Mouse (Mus musculus) gonadal fat pad, adult 2 months (tissue): ENCODE data around the gene Lrrc8d. TPM values are rescaled to one million over a fixed set of nuclear protein-coding genes. Genes with fewer than 3 reads are reported as not detected.

Source experiments
- DNase-seq: peaks from one replicate; pipeline ENCODE4 v3.0.0-alpha.2; 2012; ENCODE audit warnings: low read depth
- polyA plus RNA-seq: library from polyadenylated mRNA; depleted of rRNA; stranded (reverse); fragments of >200 nt; gene quantifications from 2 replicates; pipeline ENCODE4 v1.2.3, GENCODE M21; 2012; rRNA removed

The Lrrc8d gene
- polyA plus RNA-seq: 9.1 and 16.6 TPM in 2 replicates

DNA sequence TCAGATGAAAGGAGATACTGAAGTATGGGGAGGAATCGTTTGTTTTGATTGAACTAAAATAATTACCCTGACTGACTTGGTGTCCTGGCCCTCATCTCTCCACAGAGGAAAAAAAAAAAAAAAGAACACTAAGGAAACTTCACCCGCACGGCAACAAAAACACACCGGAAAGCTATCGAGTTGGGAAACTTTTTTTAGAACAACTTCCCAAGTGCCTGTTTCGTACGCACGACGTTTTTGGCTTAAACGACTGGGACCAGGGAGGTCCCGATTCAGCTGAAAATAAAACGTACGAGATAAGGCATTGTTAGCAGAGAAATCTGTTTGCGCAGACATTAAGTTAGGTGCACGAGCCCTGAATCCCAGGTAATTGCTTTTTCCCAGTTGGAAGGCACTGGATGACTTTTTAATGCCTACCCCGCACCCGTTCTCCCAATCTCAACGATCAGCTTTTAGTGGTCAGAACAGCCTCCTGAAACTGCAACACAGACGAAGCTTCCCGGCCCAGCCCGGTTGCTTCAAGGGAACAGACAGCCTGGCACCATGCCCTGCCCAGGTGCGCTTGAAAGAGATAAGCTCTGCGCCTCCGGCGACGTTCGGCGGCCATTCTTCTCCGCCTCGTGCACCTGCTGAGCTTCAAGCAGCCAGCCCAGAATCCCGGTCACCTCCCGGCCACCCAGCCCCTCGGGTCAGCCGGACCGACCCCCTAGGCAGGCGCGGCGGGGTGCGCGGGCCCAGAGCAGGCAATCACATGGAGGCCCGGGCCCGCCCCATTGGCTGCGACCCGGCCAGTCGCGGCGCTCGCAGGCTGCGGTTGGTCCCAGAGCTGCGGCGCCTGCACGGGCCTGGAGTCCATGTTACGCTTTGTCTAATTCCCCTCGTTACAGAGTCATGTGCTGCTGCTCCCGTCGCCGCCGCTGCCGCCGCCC, at the start of gene Lrrc8d:
Lrrc8d (plus strand) TSS at position 829 of the 929 bp plus-strand sequence.
- DNase-seq: no peak

DNA sequence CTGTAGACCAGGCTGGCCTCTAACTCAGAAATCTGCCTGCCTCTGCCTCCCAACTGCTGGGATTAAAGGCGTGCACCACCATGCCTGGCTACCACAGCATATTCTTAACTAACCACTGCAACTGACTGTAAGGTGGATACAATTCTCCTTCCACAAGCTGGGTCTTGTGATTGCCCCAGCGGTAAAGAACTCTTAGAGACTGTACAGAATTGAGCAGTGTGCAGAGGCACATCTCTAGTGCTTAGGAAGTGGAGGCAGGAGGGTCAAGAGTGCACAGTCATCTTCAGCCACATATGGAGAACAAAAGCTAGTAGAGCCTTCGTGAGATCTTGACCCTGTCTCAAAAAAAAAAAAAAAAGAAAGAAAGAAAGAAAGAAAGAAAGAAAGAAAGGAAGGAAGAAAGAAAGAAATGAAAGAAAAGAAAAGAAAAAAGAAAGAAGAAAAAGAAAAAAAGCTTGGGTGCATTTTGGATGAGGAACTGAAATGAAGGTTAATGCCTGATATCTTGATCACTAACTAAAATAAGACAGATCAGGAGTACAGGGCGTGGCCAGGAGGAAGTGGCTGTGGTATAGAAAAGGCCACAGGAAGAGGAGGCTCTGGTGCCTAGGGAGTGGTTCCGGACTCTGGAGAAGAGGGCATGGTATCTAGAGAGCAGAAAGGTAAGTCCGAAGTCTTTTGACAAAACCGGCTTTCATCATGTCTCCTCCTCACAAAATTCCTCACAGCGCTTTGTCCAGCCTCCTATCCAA, 48.9 kb upstream of the Lrrc8d start:
- no peak for DNase-seq

DNA sequence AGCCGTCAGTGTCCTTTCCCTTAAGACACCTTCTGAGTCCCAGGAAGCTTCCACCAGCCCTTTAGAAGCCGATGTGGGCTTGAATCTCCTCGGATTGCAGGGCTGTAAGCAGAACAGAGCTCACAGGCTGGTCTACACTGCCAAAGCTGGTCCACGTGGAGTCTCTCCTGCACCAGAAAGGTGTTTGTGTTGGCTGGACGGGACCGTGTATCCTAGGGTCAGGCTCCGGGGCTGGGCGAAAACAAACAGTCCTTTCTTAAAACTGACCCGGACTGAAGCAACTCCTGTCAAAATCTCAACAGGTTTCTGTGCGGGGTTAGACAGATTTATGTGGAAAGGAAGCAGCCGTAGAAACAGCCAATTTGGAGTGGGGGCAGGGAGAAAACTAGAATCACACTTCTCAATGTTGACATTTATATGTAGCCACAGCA, 48.2 kb upstream of the Lrrc8d start:
- no peak for DNase-seq

- peak; percentile 4 for DNase-seq
Observed at GRCm38 (mm10) chr5:105654237-105655063, 45.3 kb upstream of the Lrrc8d start.

DNA sequence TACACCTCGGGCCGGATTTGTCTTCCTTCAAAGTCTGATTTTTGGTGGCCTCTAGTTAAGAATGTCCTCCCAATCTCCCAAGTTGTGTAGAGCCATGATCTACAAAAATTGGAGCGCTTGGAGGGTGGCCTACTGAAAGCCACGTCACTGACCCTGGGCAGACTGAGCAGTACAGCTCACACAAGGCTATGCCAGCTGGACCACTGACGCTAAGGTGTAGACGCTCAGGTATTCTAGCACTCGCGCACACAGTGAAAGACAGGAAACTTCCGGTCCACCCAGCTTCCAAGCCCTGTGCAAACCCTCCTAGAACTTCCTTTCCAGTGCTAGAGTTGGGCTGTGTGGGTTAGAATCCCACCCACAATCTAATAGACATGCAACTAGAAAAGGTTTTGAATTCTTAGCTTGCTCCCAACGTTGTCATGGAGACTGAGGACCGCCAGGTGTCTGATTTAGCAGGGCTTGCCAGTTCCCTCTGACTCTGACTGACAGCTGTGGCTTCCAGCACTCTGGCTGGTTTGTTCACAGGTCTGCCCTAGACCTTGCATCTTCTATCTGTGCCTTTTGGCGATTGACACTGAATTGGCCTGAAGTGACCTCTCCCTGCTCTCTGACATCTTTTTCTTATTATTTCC, 44.6 kb upstream of the Lrrc8d start:
- no peak for DNase-seq

DNA sequence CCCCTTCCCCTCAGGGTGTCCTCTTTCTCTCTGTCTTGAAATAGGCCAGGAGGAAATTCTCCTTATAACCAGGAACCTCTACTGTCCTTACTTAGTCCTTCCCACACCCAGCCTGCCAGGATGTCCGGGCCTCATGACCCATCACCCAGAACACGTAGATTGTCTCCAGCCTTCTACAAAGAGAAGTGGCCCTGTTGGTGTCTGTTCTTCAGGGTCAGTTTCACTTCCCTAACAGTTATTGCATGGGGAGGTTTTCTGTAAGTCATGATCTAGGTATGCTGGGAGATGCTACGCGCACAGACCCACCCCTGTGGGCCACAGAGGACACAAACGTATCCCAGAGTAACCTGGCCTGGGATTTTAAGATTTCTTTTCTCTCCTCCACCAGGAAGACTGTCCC, 37.9 kb upstream of the Lrrc8d start:
- no peak for DNase-seq

DNA sequence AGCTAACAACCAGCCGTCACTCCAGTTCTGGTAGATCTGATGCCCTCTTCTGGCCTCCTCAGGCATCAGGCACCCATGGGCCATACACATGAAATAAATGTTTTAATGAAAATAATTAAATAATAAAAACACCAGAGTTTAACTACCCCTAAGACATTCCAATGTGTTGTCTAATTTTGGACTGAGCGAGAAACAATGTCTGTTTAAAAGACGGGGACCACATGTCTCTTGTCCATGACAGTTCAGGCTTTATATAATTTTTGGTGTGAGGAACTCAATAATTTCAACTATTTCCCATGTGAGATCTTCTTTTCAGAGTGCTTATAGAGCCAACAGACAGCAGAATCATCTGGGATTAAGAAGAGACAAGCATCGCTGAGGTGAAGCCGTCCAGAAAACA, 32.8 kb upstream of the Lrrc8d start:
- no peak for DNase-seq

DNA sequence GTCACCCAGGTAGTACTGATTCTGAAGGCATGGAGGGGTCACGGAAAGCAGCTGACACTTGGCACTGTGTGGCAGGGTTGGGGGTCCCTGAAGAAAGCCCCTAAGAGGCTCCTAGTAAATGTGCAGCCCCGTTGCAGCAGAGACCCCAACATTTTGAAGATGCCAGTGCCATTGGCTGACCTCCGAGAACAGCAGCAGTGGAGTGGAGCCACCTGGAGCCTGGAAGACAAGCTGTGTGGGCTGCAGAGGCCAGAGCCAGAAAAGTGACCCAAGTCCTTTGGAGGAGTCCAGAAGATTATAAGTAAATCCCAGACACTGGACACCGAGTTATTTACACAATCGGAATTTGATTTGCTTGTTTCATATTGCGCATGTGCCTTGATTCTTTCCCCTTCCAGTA, 32.4 kb upstream of the Lrrc8d start:
- DNase-seq: no peak

- DNase-seq: no peak
Observed at GRCm38 (mm10) chr5:105669086-105669485, 30.7 kb upstream of the Lrrc8d start.

- no peak for DNase-seq
Observed at GRCm38 (mm10) chr5:105669508-105670353, 30.0 kb upstream of the Lrrc8d start.

- DNase-seq: no peak
Observed at GRCm38 (mm10) chr5:105672332-105672731, 27.4 kb upstream of the Lrrc8d start.

DNA sequence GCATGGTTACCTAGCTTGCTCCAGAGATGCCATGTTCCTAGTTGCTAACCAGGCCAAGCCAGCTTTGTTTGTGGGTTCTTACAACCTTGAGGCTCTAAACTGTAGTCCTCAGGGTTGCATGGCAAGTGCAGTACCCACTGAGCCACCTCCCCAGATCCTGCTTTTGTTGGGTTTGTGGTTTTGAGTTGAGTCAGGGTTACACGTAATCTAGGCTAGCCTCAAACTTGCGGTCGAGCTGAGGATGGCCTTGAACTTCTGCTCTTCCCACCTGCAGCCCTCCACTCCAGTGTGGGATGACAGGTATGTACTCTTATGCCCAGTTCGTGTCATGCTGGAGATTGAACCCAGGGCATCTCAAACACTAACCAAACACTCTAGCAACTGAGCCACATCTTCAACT, 24.3 kb upstream of the Lrrc8d start:
- DNase-seq: no peak

- no peak for DNase-seq
Observed at GRCm38 (mm10) chr5:105677071-105677470, 22.7 kb upstream of the Lrrc8d start.

- no peak for DNase-seq
Observed at GRCm38 (mm10) chr5:105678243-105678642, 21.5 kb upstream of the Lrrc8d start.

GRCm38 (mm10) chr5:105679261-105679660, 20.5 kb upstream of the Lrrc8d start:
- DNase-seq: no peak

DNA sequence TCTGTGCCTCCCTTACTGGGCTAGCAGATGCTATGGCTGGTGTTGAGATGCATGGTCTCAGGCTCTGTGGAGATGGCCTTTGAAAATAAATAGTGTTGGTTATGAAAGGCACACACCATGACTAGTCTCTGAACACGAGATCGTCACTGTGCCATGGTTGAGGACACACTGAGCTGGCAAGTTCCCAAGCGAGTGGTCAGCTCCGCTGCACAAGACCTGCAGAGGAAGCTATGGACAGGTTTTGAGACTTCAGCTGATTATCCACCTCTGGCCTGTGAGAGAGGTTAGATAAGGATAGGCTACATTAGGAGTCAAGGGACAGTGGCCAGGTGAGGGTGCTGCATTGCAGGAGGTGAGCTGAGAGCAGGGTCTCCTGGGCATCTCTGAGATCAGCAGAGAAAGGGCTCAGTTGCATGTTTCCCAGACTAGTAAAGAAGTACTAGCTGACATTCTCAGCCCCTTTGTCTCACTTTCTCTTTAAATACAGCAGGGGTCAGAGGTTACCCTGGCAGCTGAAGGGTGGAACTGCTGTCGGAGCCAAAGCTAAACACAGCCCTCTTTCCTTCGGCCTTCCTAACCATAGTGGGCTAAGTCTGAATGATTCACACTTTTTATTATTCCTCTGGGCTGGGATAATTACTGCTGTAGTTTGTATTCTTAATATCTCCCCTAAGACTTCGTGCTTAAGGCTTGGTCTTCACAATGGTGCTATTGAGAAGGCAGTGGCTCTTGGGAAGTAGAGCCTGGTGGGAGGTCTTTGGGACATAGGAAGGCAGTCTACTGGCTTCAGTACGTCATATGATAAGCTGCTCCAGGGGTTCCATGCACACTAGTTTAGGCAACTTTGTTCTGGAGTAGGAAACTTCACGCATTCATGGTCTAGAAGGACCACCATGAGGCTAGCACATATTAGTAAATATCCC, 19.6 kb upstream of the Lrrc8d start:
- no peak for DNase-seq

DNA sequence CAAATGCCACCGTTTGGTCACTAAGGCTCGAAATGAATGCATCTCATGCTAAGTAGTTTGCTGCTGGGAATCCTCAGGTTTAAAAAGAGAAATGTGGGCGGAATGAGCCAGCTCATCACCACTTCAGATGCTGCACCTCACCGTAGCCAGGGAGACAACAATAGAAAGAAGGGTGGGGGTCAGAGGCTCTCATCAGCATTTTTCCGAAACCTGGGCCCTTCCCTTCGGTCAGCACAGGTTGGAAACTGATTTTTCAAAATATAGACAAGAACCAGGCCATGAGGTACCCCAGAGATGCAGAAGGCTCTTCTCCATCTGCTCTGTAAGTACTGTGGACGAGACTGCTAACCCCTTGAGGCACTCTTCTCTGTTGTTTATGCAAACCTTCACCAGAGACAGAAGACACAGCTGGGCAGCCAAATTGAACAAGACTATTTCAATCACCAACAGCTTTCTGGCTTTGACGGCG, 17.6 kb upstream of the Lrrc8d start:
- DNase-seq: no peak

DNA sequence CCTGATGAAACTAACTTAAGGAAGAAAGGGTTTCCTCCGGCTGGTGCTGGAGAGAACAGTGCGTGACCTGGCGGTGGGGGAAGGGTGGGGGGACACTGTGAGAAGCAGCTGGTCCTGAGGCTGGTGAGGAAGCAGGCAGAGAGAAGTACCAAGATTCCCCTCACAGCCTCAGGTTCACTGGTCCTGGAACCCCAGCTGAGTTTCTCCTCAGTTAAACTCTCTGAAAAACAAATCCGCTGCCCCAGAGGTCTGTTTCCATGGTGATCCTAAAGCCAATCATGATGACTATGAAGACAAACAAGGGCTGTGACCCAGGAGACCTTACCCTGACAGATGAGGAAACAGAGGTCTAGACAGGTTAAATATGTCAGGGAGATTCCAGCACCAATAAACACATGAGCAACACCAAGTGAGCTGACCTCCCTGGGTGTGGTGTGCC, 15.8 kb upstream of the Lrrc8d start:
- no peak for DNase-seq
